Mouse (Mus musculus): Measurements from ENCODE around the gene Rem1.
"Not testable (repeated sequence)": the region's sequence is repeated elsewhere in the genome, so short reads cannot be mapped to it uniquely, and the experiment has no call there.

Rem1 gene

GRCm38 (mm10) chr2:152629239-152629638 lies 2.5 kb downstream of the Rem1 start:
- no peak for DNase-seq (ENCODE audit: low read depth, low spot score)

- DNase-seq (ENCODE audit: low read depth, low spot score), result no peak
These were observed 3.2 kb downstream of the Rem1 start for GRCm38 (mm10) chr2:152629904-152630303.

GRCm38 (mm10) chr2:152633334-152633733 lies 6.6 kb downstream of the Rem1 start:
- DNase-seq (ENCODE audit: low read depth, low spot score), result no peak

GRCm38 (mm10) chr2:152634311-152634710 lies 7.6 kb downstream of the Rem1 start:
- DNase-seq (ENCODE audit: low read depth, low spot score), result peak; percentile 64

- DNase-seq (ENCODE audit: low read depth, low spot score), result no peak
These were observed 9.7 kb downstream of the Rem1 start for GRCm38 (mm10) chr2:152636246-152637005.

- DNase-seq (ENCODE audit: low read depth, low spot score), result no peak
These were observed 10.2 kb downstream of the Rem1 start for GRCm38 (mm10) chr2:152637006-152637322.

GRCm38 (mm10) chr2:152637381-152637780 lies 10.6 kb downstream of the Rem1 start:
- no peak for DNase-seq (ENCODE audit: low read depth, low spot score)

- DNase-seq (ENCODE audit: low read depth, low spot score), result no peak
These were observed 12.1 kb downstream of the Rem1 start for GRCm38 (mm10) chr2:152638865-152639264.

GRCm38 (mm10) chr2:152639406-152640113 lies 12.8 kb downstream of the Rem1 start:
- DNase-seq (ENCODE audit: low read depth, low spot score), result no peak

- no peak for DNase-seq (ENCODE audit: low read depth, low spot score)
These were observed 26.3 kb downstream of the Rem1 start for GRCm38 (mm10) chr2:152652901-152653620.

- no peak for DNase-seq (ENCODE audit: low read depth, low spot score)
These were observed 27.3 kb downstream of the Rem1 start for GRCm38 (mm10) chr2:152653874-152654715.

- peak; percentile 62 for DNase-seq (ENCODE audit: low read depth, low spot score)
These were observed 30.6 kb downstream of the Rem1 start for GRCm38 (mm10) chr2:152657398-152657797.

GRCm38 (mm10) chr2:152661163-152661562 lies 34.4 kb downstream of the Rem1 start:
- DNase-seq (ENCODE audit: low read depth, low spot score), result no peak

- not testable (repeated sequence) for DNase-seq (ENCODE audit: low read depth, low spot score)
These were observed 39.4 kb downstream of the Rem1 start for GRCm38 (mm10) chr2:152666191-152666590.

GRCm38 (mm10) chr2:152669256-152669638 lies 42.5 kb downstream of the Rem1 start, which contains the start of gene H13:
H13 (plus strand) TSS chr2:152669461.
- peak; percentile 96 for DNase-seq (ENCODE audit: low read depth, low spot score)

- DNase-seq (ENCODE audit: low read depth, low spot score), result peak; percentile 58
These were observed 43.1 kb downstream of the Rem1 start for GRCm38 (mm10) chr2:152669639-152670484.

GRCm38 (mm10) chr2:152670983-152671641 lies 44.4 kb downstream of the Rem1 start:
- no peak for DNase-seq (ENCODE audit: low read depth, low spot score)

- peak; percentile 92 for DNase-seq (ENCODE audit: low read depth, low spot score)
These were observed 44.9 kb downstream of the Rem1 start for GRCm38 (mm10) chr2:152671642-152671999.

- DNase-seq (ENCODE audit: low read depth, low spot score), result no peak
These were observed 45.4 kb downstream of the Rem1 start for GRCm38 (mm10) chr2:152672166-152672565.

GRCm38 (mm10) chr2:152674148-152674547 lies 47.4 kb downstream of the Rem1 start:
- no peak for DNase-seq (ENCODE audit: low read depth, low spot score)

All from ES-CJ7 (cell line).